Mouse (Mus musculus): ENCODE data around the gene Gimap4. TPM values are rescaled to one million over a fixed set of nuclear protein-coding genes. Genes with fewer than 3 reads are reported as not detected.

Gene Gimap4
- total RNA-seq, 2 experiments from 2014 or later = 18.9 to 19.4 TPM

Other genes with a start within 250 kb of the Gimap4 start
- gene Zfp467, start 238.7 kb upstream of the Gimap4 start, total RNA-seq (2021) = 10 to 100 TPM; 14.3 to 19.7 TPM
- gene Sspo, start 236.3 kb upstream of the Gimap4 start, total RNA-seq (2021) = under 1 TPM; 0.34 to 0.44 TPM
- gene Atp6v0e2, start 146.9 kb upstream of the Gimap4 start, total RNA-seq (2021) = 10 to 100 TPM; 29.7 to 33.3 TPM
- gene Lrrc61, start 129.8 kb upstream of the Gimap4 start, total RNA-seq (2021) = 10 to 100 TPM; 15.8 to 20.1 TPM
- gene Rarres2, start 111.8 kb upstream of the Gimap4 start, total RNA-seq (2021) = 10 to 100 TPM; 57.3 to 67.1 TPM
- gene Gm45021, start 94.9 kb upstream of the Gimap4 start, total RNA-seq (2021) = not detected
- gene Repin1, start 90.7 kb upstream of the Gimap4 start, total RNA-seq (2021) = 10 to 100 TPM; 29.1 to 31.9 TPM
- gene Gm44965, start 90.6 kb upstream of the Gimap4 start, total RNA-seq (2021) = 1 to 10 TPM in 1 of 2 experiments, not detected in 1; 3.5 TPM
- 1 to 10 TPM; 6.7 to 6.8 TPM for gene Zfp775, start 82.5 kb upstream of the Gimap4 start, total RNA-seq (2021)
- gene AI854703, start 57.8 kb upstream of the Gimap4 start, total RNA-seq (2021) = under 1 TPM; 0.34 to 0.37 TPM
- gene Gimap8, start 37.3 kb upstream of the Gimap4 start, total RNA-seq (2021) = 1 to 10 TPM; 5.0 to 7.3 TPM
- 1 to 10 TPM; 2.3 to 3.2 TPM for gene Gimap9, start 8.4 kb upstream of the Gimap4 start, total RNA-seq (2021)
- gene Gimap6, start 23.7 kb downstream of the Gimap4 start, total RNA-seq (2021) = 10 to 100 TPM; 30.3 to 35.4 TPM
- 1 to 10 TPM; 2.4 to 4.7 TPM for gene Gm28053, start 34.1 kb downstream of the Gimap4 start, total RNA-seq (2021)
- gene Gimap7, start 34.1 kb downstream of the Gimap4 start, total RNA-seq (2021) = not detected
- 10 to 100 TPM in 1 of 2 experiments, 1 to 10 TPM in 1; 9.0 to 10.9 TPM for gene Gimap1, start 54.5 kb downstream of the Gimap4 start, total RNA-seq (2021)
- 1 to 10 TPM; 7.4 to 8.7 TPM for gene Gimap5, start 61.6 kb downstream of the Gimap4 start, total RNA-seq (2021)
- under 1 TPM in 1 of 2 experiments, not detected in 1; 0.17 TPM for gene Gimap3, start 86.3 kb downstream of the Gimap4 start, total RNA-seq (2021)
- gene Tmem176a, start 156.4 kb downstream of the Gimap4 start, total RNA-seq (2021) = 10 to 100 TPM; 18.9 to 30.2 TPM
- gene Tmem176b, start 156.9 kb downstream of the Gimap4 start, total RNA-seq (2021) = 10 to 100 TPM; 62.0 to 78.8 TPM
- not detected for gene Aoc1, start 188.3 kb downstream of the Gimap4 start, total RNA-seq (2021)
- gene 1600015I10Rik, start 245.3 kb downstream of the Gimap4 start, total RNA-seq (2021) = not detected

Data from gastrocnemius, postnatal 4 days (tissue).